Mouse (Mus musculus) ES-E14 (cell line): ENCODE results near the gene Gm21394. TPM values are rescaled to one million over a fixed set of nuclear protein-coding genes. Genes with fewer than 3 reads are reported as not detected.
"Not testable (repeated sequence)": the region's sequence is repeated elsewhere in the genome, so short reads cannot be mapped to it uniquely, and the experiment has no call there.

Experiments
- DNase-seq: peaks from one replicate; pipeline ENCODE4 v3.0.0-alpha.2; 2013; ENCODE audit warnings: low read depth, low spot score
- H3K27ac ChIP-seq: 2 replicates; pipeline ENCODE4 v1.5.1; 2012; ENCODE audit warnings: low read depth, mild to moderate bottlenecking, low read length, moderate library complexity, mixed read lengths; ENCODE audit not compliant: poor library complexity, insufficient read depth, severe bottlenecking
- H3K36me3 ChIP-seq: 2 replicates; pipeline ENCODE4 v1.6.1; 2012; ENCODE audit warnings: mild to moderate bottlenecking, low read length, moderate library complexity, mixed read lengths; ENCODE audit not compliant: control insufficient read depth, poor library complexity, insufficient read depth, severe bottlenecking
- H3K4me1 ChIP-seq, 2 experiments: fragments of 150-350 bp in 1 of 2; sonication (generic) in 1 of 2; 2 replicates each; pipeline ENCODE4 v1.6.1; 2012; ENCODE audit warnings: low read length in 2 of 2, mild to moderate bottlenecking in 1 of 2, mixed read lengths in 1 of 2; ENCODE audit not compliant: control insufficient read depth in 2 of 2, insufficient read depth in 2 of 2, poor library complexity in 1 of 2
- H3K4me3 ChIP-seq, 2 experiments: fragments of 150-350 bp in 1 of 2; sonication (generic) in 1 of 2; 2 replicates each; pipeline ENCODE4 v1.5.1; 2012; ENCODE audit warnings: low read length in 2 of 2, low read depth in 1 of 2, mild to moderate bottlenecking in 1 of 2, mixed read lengths in 1 of 2; ENCODE audit not compliant: insufficient read depth in 1 of 2, poor library complexity in 1 of 2, severe bottlenecking in 1 of 2
- H3K9ac ChIP-seq: 2 replicates; pipeline ENCODE4 v1.6.1; 2012; ENCODE audit warnings: low read depth, mild to moderate bottlenecking, low read length, mixed read lengths; ENCODE audit not compliant: poor library complexity, insufficient read depth, severe bottlenecking
- H3K9me3 ChIP-seq: fragments of 150-350 bp; sonication (generic); 2 replicates; pipeline ENCODE4 v1.6.1; 2012; ENCODE audit warnings: low read depth, mild to moderate bottlenecking, low read length; ENCODE audit not compliant: control insufficient read depth, insufficient read depth
- in situ Hi-C, 2 experiments: fragments of 600-800 bp; cut with MboI; formaldehyde crosslinking; loops; one replicate each; pipeline ENCODE4 v1.15.1; 2025; ENCODE audit warnings: low sequenced_read_pairs in 2 of 2, inconsistent platforms in 1 of 2; ENCODE audit not compliant: unreplicated experiment in 2 of 2
- total RNA-seq: library from RNA; depleted of rRNA; stranded (reverse); fragments of 300-350 nt; gene quantifications from 2 replicates; pipeline ENCODE4 v1.2.3, GENCODE M21; 2012; rRNA removed

Gm21394 gene
- total RNA-seq = not detected in 2 replicates

GRCm38 (mm10) chrY:84564807-84565206 lies at the start of gene Gm21394:
Gm21394 (minus strand) TSS chrY:84564907.
- H3K9me3 ChIP-seq, H3K27ac ChIP-seq, H3K4me1 ChIP-seq, H3K36me3 ChIP-seq, H3K4me3 ChIP-seq, DNase-seq, in situ Hi-C loops, H3K9ac ChIP-seq: not testable (repeated sequence)

Other genes with a start within 250 kb of the Gm21394 start
- gene Gm21409, start 181.8 kb upstream of the Gm21394 start, total RNA-seq = not detected in 2 replicates